Mouse (Mus musculus) forebrain, embryonic 14.5 days (tissue): ENCODE measurements around the gene Cds2. TPM values are rescaled to one million over a fixed set of nuclear protein-coding genes. Genes with fewer than 3 reads are reported as not detected.

ENCODE experiments used
- ATAC-seq: fragments of 200-750 bp; cut with Nextera tagmentation; 2 replicates; pipeline ENCODE4 v1.8.0; 2017; ENCODE audit warnings: mild to moderate bottlenecking, moderate library complexity
- DNase-seq: peaks from one replicate; pipeline ENCODE4 v3.0.0-alpha.2; 2015; ENCODE audit warnings: low spot score
- H3K27ac ChIP-seq: fragments of 300-500 bp; sonication (generic); 2 replicates; pipeline ENCODE4 v1.5.1; 2014; ENCODE audit warnings: low read depth, mild to moderate bottlenecking, control low read depth, low read length, moderate library complexity
- H3K27me3 ChIP-seq: fragments of 300-500 bp; sonication (generic); replicated peaks from 2 replicates; pipeline ENCODE4 v1.6.1; 2014; ENCODE audit warnings: low read length, control low read depth, mixed read lengths; ENCODE audit not compliant: control insufficient read depth, insufficient read depth
- H3K36me3 ChIP-seq: fragments of 300-500 bp; sonication (generic); 2 replicates; pipeline ENCODE4 v1.6.1; 2014; ENCODE audit warnings: low read length, control low read depth; ENCODE audit not compliant: control insufficient read depth, insufficient read depth
- H3K4me1 ChIP-seq: fragments of 300-500 bp; sonication (generic); 2 replicates; pipeline ENCODE4 v1.6.1; 2014; ENCODE audit warnings: antibody characterized with exemption, low read length, control low read depth; ENCODE audit not compliant: control insufficient read depth, insufficient read depth
- H3K4me2 ChIP-seq: fragments of 300-500 bp; sonication (generic); 2 replicates; pipeline ENCODE4 v1.6.1; 2014; ENCODE audit warnings: mild to moderate bottlenecking, control low read depth, low read length
- H3K4me3 ChIP-seq: fragments of 300-500 bp; sonication (generic); 2 replicates; pipeline ENCODE4 v1.5.1; 2014; ENCODE audit warnings: low read depth, low read length, control low read depth
- H3K9ac ChIP-seq: fragments of 300-500 bp; sonication (generic); 2 replicates; pipeline ENCODE4 v1.6.1; 2014; ENCODE audit warnings: mild to moderate bottlenecking, low read length, control low read depth, moderate library complexity
- H3K9me3 ChIP-seq: fragments of 300-500 bp; sonication (generic); replicated peaks from 2 replicates; pipeline ENCODE4 v1.6.1; 2016; ENCODE audit warnings: low read length, control low read depth, mixed read lengths; ENCODE audit not compliant: control insufficient read depth
- WGBS: fragments of 180-500 bp; shearing (Covaris S2); extraction: QIAGEN DNeasy Blood & Tissue Kit; methylation state at CpG from one replicate; pipeline ENCODE4 v1.1.7; 2014; 5-methylcytosine and 5-hydroxymethylcytosine counted together
- polyA plus RNA-seq: library from polyadenylated mRNA; unstranded; fragments of >200 nt; fragmentation: Nextera tagmentation; extraction: Ambion mirVana; gene quantifications from 2 replicates; pipeline ENCODE4 v1.2.1, GENCODE M21; 2014

Gene Cds2
- polyA plus RNA-seq, 1 experiment from 2014 or later = 23.2 TPM

DNA sequence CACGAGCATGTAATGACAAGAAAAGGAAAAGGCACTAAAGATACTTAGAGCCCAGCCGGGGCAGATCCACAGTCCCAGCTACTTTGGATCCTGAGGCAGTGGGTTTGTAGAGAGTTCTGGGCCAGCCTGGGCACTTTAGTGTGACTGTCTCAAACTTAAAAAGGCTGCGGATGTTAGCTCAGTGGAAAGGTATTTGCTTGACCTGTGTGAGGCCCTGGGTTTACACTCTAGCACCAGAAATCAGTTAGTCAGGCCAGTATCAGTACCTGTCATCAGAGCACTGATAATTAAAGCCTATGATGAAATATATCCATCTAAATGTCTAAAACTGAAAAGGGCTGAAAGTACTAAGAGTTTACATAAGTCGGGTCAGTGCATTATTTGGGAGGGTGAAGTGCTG lies 13.3 kb downstream of the Cds2 start:
- Histone ChIP-seq H3K4me3 (no peak overlapping the region), H3K27ac (no peak overlapping the region), H3K4me2 (no peak overlapping the region), H3K27me3 (no peaks in the 10 kb centered on the region), H3K9ac (no peak overlapping the region), H3K4me1 (no peaks in the 10 kb centered on the region), H3K36me3 (no peaks in the 10 kb centered on the region), H3K9me3 (no peaks in the 10 kb centered on the region)
- DNase-seq = no peak
- 89% methylated on average over 4 of the region's 4 CpGs for WGBS
- no peak for ATAC-seq

DNA sequence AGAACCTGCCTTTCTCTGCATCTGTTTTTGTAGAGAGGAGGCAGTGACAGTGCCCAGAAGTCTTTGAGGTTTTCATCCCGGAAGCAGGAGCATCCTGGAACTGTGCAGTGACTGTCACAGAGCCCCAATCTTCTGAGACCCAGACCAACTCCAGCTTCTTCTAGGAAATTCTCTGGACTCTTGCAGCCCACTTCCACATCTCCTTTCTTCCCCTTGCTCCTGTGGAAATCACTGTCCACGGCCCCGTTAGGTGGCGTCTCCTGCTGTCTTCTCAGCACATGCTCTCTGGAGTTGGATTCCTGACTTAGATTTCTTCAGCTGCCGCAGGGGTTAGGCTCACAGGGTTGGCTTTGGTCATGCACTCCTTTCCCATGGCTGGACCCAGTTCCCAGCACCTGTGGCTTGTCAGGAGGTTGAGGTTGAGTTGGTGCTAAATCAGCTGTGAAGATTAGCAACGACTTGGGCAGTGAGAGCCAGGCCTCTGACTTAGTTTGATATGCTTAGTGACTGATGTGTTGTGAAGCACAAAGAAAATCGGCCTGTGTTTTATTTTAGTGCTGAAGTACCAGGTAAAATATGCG lies 15.4 kb downstream of the Cds2 start:
- WGBS = 80% methylated on average over 8 of the region's 8 CpGs
- no peak overlapping the region for H3K9ac ChIP-seq
- no peak for ATAC-seq
- no peaks in the 10 kb centered on the region for H3K27me3 ChIP-seq
- H3K4me2 ChIP-seq = no peak overlapping the region
- no peak overlapping the region for H3K4me3 ChIP-seq
- no peak overlapping the region for H3K27ac ChIP-seq
- no peaks in the 10 kb centered on the region for H3K36me3 ChIP-seq
- DNase-seq = no peak
- H3K9me3 ChIP-seq = no peaks in the 10 kb centered on the region
- H3K4me1 ChIP-seq = peaks cover 18% of the 10 kb centered on the region

DNA sequence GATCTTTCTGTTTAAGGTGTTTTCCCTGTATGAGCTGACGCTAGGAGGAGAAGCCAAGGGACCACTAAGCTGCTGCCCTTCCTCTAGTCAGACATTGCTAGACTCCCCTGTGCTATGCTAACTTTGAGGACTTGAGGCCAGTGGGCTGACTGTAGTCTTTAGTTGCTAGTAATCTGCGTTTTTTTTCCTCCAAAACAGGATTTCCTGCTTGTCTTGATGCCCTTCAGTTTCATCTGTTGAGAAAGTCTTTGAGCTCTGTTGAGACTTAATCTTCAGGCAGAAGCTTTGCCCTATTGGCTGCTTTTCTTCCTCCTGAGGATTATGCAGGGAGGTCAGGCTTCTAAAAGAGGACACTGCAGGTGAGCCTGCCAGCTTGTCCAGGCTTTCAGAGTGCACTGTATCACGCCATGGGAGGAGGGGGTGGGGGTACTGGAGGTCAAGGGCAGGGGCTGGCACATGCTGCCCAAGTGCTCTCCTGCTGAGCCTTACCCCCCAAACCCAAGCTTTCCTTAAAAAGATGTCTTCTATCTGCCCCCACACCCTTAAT lies 16.5 kb downstream of the Cds2 start:
- no peaks in the 10 kb centered on the region for H3K36me3 ChIP-seq
- H3K9me3 ChIP-seq = no peaks in the 10 kb centered on the region
- H3K4me1 ChIP-seq = peaks cover 21% of the 10 kb centered on the region
- H3K4me2 ChIP-seq = no peak overlapping the region
- no peak for DNase-seq
- H3K4me3 ChIP-seq = no peak overlapping the region
- H3K27me3 ChIP-seq = no peaks in the 10 kb centered on the region
- 65% methylated on average over 3 of the region's 3 CpGs for WGBS
- no peak overlapping the region for H3K27ac ChIP-seq
- ATAC-seq = no peak
- no peak overlapping the region for H3K9ac ChIP-seq

DNA sequence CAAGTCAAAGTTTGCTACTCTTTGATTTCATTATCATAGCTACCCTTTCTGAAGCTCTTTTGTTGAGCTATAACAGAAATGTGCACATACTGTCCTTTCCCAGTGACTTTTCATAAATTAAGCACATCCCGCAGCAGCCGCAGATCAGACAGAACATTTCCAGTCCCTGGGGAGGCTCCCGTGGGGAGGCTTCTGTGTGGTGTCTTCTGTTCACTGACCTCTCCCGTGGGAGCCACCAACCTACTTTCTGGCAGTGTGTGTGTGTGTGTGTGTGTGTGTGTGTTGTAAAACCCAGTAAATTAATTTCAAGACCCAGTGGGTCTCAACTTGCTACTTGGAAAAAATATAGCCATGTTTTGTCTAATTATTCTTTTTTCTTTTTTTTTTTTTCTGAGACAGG lies 17.0 kb downstream of the Cds2 start:
- Histone ChIP-seq H3K9me3 (no peaks in the 10 kb centered on the region), H3K27ac (no peak overlapping the region), H3K4me3 (no peak overlapping the region), H3K9ac (no peak overlapping the region), H3K36me3 (no peaks in the 10 kb centered on the region), H3K27me3 (no peaks in the 10 kb centered on the region), H3K4me1 (peaks cover 21% of the 10 kb centered on the region), H3K4me2 (no peak overlapping the region)
- DNase-seq (no peak), ATAC-seq (no peak)
- WGBS = 89% methylated on average over 4 of the region's 4 CpGs

DNA sequence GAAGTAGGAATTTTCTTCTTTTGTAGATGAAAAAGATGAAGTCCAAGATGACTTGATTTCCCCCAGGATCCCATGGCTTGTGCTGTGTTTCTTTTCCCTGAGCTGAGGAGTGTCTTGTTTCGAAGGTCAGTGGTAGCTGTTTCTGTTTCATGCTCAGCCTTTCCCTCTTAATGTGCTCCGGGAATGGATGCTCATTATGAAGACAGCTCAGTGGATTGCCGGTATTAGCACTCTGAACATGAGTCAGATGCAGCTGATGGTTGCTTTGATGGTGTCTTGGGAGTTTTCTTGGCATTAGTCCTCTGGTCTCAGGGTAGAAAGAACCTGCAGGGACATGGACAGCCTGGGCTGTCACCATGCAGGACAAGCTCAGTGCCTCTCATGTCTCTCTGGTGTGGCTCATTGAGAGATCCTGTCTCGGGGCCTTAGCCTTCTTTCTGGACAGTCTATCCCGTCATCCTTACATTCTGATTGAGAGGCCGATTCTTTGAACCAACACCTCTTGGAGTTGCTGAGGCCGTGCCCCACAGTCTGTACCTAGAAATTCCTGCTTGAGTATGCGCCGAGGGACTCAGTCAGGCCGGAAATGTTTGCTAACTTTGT lies 17.7 kb downstream of the Cds2 start:
- no peak overlapping the region for H3K27ac ChIP-seq
- DNase-seq = no peak
- ATAC-seq = no peak
- no peaks in the 10 kb centered on the region for H3K36me3 ChIP-seq
- H3K9ac ChIP-seq = no peak overlapping the region
- 95% methylated on average over 10 of the region's 10 CpGs for whole genome bisulfite sequencing
- no peaks in the 10 kb centered on the region for H3K9me3 ChIP-seq
- no peak overlapping the region for H3K4me2 ChIP-seq
- no peak overlapping the region for H3K4me3 ChIP-seq
- H3K27me3 ChIP-seq = no peaks in the 10 kb centered on the region
- H3K4me1 ChIP-seq = peaks cover 21% of the 10 kb centered on the region

DNA sequence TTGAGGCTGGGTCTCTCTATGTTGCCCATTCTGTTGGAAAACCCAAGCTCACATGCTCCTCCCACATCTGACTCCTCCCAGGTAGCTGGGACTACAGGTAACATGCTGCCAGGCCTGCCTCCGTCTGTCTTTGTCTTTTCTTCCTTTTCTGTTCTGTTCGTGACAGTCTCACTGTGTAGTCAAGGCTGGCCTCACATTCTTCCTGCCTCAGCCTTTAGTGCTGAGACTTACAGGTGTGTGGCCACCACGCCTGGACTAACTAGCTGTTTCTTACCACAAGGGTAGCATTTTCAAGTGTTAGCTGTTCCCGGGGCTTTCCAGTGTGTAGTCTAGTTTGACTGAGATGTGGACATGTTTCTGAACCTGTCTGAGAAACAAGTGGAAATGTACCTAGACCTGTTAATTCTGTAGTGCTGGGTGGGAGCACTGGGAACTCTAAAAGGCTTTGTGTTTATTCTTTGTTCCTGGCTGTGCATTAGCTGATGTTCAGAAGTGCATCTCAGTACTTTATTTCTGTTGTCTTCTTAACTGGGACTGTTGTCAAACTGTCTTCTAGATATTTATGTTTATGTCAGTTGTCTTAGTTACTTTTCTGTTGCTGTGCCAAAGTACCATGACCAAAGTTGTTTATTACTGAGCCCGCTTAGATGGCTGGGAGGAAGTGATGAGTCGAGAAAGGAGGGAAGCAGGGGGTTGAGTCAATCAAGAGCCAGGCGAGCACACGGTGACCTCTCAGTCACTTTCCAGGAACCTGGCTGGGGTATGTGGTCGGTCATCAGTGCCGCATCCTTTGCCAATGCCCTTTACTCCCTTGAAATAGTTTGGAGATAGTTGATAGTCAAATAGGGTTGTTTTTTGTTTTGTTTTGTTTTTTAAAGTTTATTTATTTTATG lies 18.9 kb downstream of the Cds2 start:
- Histone ChIP-seq H3K4me3 (no peak overlapping the region), H3K36me3 (no peaks in the 10 kb centered on the region), H3K27me3 (no peaks in the 10 kb centered on the region), H3K4me1 (peaks cover 21% of the 10 kb centered on the region), H3K27ac (no peak overlapping the region), H3K4me2 (no peak overlapping the region), H3K9ac (no peak overlapping the region), H3K9me3 (no peaks in the 10 kb centered on the region)
- DNase-seq (no peak), ATAC-seq (no peak)
- WGBS = 52% methylated on average over 10 of the region's 10 CpGs

DNA sequence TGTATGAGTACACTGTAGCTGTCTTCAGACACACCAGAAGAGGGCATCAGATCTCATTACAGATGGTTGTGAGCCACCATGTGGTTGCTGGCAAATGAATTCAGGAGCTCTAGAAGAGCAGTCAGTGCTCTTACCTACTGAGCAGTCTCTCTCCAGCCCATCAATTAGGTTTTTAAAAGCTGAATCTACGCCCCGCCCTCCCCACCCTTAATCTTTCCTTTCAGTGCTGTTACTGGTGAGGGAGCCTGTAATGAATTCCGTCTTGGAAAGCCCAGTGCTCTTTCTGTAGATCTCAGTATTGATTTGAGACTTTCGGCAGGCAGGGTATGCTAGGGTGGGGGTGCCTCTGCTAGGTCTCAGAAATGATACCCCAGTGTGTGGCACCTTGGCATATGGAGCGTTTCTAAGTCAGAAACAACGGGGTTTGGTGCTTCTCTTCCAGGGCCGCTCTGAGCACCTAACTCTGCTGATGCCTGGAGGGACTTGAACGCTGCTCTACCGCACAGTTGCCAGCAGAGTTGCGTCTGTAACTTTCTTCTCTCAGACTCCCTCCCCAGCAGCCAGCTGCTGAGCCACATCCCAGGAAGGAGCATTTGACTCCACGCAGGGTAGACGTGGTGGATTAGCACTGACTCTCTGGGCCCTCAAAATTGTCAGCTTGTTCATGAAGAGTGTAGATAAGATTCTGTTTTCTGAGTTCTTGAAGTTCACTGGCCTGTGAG lies 19.7 kb downstream of the Cds2 start:
- Histone ChIP-seq H3K27ac (peak overlapping the region; percentile 70), H3K4me3 (no peak overlapping the region), H3K9ac (no peak overlapping the region), H3K4me1 (peaks cover 21% of the 10 kb centered on the region), H3K9me3 (no peaks in the 10 kb centered on the region), H3K36me3 (no peaks in the 10 kb centered on the region), H3K4me2 (peak overlapping the region; percentile 16; the same call in 1 of the 2 replicates), H3K27me3 (no peaks in the 10 kb centered on the region)
- DNase-seq (peak; percentile 38), ATAC-seq (peak; percentile 51)
- WGBS = 4% methylated on average over 12 of the region's 12 CpGs

DNA sequence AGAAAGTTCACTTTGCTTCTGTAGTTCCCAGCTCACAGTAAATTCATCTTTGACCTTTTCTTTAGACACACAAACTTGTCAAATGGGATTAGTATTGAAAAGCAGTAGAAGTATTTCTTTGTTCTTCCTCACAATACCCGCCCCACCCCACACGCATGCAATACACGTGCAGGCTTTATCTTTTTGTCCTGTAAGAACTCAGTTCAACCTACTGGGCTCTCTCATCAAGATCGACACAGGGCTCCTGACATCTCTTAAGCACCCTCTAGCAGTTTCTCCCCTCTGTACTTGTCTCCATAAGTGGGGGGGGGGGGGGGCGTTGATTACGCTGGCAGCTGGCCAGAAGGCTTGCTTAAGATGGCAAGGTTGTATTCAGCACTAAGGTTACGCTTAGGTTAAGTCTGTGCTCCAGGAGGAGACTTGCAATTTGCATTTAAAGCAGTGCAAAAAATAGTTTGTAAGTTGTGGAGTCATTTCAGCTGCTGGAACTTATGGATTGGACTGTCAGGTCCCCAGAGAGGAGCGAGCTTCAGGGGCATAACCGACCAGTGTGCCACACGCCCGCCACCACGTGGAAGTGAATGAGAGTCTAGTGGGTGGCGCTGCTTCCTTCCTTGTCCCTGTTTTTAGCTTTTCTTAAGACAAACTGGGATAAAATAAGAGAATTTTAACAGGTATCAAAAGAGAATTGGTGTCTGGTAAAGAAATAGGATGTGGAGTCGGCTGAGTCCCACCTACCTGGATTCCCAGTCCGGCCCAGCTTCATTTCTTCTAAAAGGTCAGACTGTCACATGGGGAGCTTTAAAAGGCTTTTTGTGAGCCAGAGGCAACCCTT lies 20.5 kb downstream of the Cds2 start:
- peak overlapping the region; percentile 70; the same call in 1 of the 2 replicates for H3K27ac ChIP-seq
- no peak overlapping the region for H3K4me2 ChIP-seq
- no peak overlapping the region for H3K9ac ChIP-seq
- DNase-seq (peak; percentile 34), ATAC-seq (peak; percentile 58; the same call in 1 of the 2 replicates)
- peaks cover 21% of the 10 kb centered on the region for H3K4me1 ChIP-seq
- WGBS = 19% methylated on average over 15 of the region's 15 CpGs
- no peaks in the 10 kb centered on the region for H3K27me3 ChIP-seq
- H3K36me3 ChIP-seq = no peaks in the 10 kb centered on the region
- H3K4me3 ChIP-seq = no peak overlapping the region
- no peaks in the 10 kb centered on the region for H3K9me3 ChIP-seq
